Mouse (Mus musculus): Measurements from ENCODE around the gene Phf11a.
"Not testable (repeated sequence)": the region's sequence is repeated elsewhere in the genome, so short reads cannot be mapped to it uniquely, and the experiment has no call there.

DNA sequence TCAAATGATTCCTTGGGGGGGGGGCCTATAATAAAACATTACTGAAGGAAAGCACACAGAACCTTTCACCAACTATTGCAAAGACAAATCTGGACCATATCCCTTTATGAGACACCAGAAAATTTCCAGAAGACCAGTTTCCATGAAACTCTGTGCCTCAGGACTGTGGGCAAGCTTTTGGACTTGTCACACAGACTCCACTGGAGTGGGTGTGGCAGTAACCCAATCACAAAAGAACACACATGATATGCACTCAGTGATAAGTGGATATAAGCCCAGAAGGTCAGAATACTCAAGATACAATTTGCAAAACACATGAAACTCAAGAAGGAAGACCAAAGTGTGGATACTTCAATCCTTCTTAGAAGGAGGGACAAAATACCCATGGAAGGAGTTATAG lies 5.6 kb downstream of the Phf11a start:
- TF ChIP-seq CTCF (conservative IDR thresholded peaks at IDR 0.05; ENCODE audit: low read length); NANOG (IDR thresholded peaks at IDR 0.05; ENCODE audit: borderline replicate concordance, low read length): not testable (repeated sequence)

Data from E14TG2a.4 (cell line).